Mouse (Mus musculus) leukemia stem cell, adult 10-12 weeks (primary cell): Measurements from ENCODE around the gene Cutal. TPM values are rescaled to one million over a fixed set of nuclear protein-coding genes. Genes with fewer than 3 reads are reported as not detected.

Experiments
- polyA plus RNA-seq: library from polyadenylated mRNA; stranded (reverse); fragments of >175 nt; gene quantifications from 2 replicates; pipeline ENCODE4 v1.2.3, GENCODE M21; 2012; ENCODE audit warnings: low replicate concordance

Cutal gene
- polyA plus RNA-seq, result not detected in 2 replicates

GRCm38 (mm10) chr2:34874271-34874670 is at the start of gene Cutal:
Gene Cutal, plus strand, starts transcription at chr2:34874396.

GRCm38 (mm10) chr2:34825827-34826459 is 48.3 kb upstream of the Cutal start, which contains the start of gene Fbxw2:
Gene Fbxw2, minus strand, starts transcription at chr2:34826311.

GRCm38 (mm10) chr2:34832766-34833457 is 41.3 kb upstream of the Cutal start, which contains the start of gene Gm34653:
Gene Gm34653, plus strand, starts transcription at chr2:34833007.

GRCm38 (mm10) chr2:34874816-34875345 is 685 bp downstream of the Cutal start, which contains the start of gene Psmd5:
Gene Psmd5, minus strand, starts transcription at chr2:34874968.

GRCm38 (mm10) chr2:34913218-34914068 is 39.2 kb downstream of the Cutal start, which contains the start of gene Phf19:
Gene Phf19, minus strand, starts transcription at chr2:34914026.

Other genes starting within 250 kb of the Cutal start
- 20.5 and 24.6 TPM in 2 replicates for gene Gapvd1, start 119.2 kb upstream of the Cutal start, polyA plus RNA-seq
- 56.4 and 125 TPM in 2 replicates for gene Hspa5, start 102.4 kb upstream of the Cutal start, polyA plus RNA-seq
- gene Rabepk, start 74.5 kb upstream of the Cutal start, polyA plus RNA-seq, result 5.6 and 20.6 TPM in 2 replicates
- 25.3 and 42.4 TPM in 2 replicates for gene Fbxw2, start 48.1 kb upstream of the Cutal start, polyA plus RNA-seq
- gene Gm34653, start 41.4 kb upstream of the Cutal start, polyA plus RNA-seq, result not detected in 2 replicates
- gene Psmd5, start 572 bp downstream of the Cutal start, polyA plus RNA-seq, result 5.3 and 11.2 TPM in 2 replicates
- 2.7 and 3.9 TPM in 2 replicates for gene Phf19, start 39.6 kb downstream of the Cutal start, polyA plus RNA-seq
- gene Traf1, start 87.4 kb downstream of the Cutal start, polyA plus RNA-seq, result 3.8 and 5.1 TPM in 2 replicates
- gene Hc, start 187.0 kb downstream of the Cutal start, polyA plus RNA-seq, result not detected in 2 replicates
- gene AI182371, start 227.1 kb downstream of the Cutal start, polyA plus RNA-seq, result 0.17 TPM in 1 of 2 replicates, not detected in the other
- 7.2 and 18.9 TPM in 2 replicates for gene Cntrl, start 235.1 kb downstream of the Cutal start, polyA plus RNA-seq